Mouse (Mus musculus): ENCODE measurements around the gene Ifne. TPM values are rescaled to one million over a fixed set of nuclear protein-coding genes. Genes with fewer than 3 reads are reported as not detected.

The Ifne gene
- polyA plus RNA-seq, 1 experiment from 2014 or later: not detected

DNA sequence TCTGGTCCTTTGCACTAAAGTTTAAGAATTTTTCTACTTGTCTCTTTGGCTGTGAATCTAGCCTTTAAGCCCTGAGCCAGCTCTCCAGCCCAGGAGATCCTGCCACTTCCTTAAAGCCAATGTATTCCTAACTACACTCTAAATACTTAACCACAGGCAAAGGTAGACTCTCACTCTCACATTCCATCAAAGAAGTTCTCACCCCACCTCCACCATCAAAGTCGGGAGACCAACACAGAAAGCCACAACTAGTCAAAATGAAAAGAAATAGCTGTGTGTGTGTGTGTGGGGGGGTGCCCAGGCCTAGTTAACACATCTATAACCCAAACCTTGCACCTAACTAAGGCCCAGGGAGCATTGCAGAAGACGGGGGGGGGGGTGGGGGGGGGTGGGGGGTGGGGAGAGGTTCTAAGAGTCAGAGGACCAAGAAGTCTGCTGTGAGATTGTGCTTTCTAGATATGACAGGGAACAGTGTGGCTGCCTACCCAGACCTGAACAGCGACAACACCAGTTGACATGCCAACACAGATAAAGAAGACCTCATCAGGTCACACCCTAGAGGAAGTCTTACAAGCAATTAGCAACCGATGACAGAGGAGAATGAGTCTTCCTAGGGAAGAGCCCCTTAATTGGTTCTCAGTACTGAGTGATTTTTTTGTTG, 4.4 kb downstream of the Ifne start:
- H3K27me3 ChIP-seq (ENCODE audit: control insufficient read depth, insufficient read depth, low read length): no peaks in the 10 kb centered on the region
- WGBS: 74% methylated on average over 4 of the region's 4 CpGs

DNA sequence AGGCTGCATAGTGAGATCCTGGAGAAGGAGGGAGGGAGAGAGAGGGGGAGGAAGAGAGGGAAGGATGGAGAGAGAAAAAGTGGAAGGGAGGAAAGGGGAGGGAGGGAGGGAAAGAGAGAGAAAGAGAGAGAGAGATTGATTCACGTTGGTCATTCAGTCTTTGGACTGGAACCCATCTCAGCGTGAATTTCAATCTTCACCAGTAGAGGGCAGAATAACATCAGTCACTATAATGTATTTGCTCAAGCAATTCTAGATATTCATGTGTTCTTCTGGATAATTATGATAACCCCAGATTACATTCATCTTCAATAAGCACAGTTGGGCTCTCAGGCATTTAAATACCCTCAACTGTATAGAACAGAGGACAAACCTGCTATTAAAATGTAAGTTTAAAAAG, 7.3 kb downstream of the Ifne start:
- Histone ChIP-seq H3K27me3 (ENCODE audit: control insufficient read depth, insufficient read depth, low read length) (no peaks in the 10 kb centered on the region), H3K4me3 (ENCODE audit: low read depth, low read length) (no peak overlapping the region), H3K36me3 (ENCODE audit: control insufficient read depth, insufficient read depth, low read length) (no peaks in the 10 kb centered on the region), H3K9me3 (ENCODE audit: control insufficient read depth, low read length) (no peaks in the 10 kb centered on the region), H3K27ac (ENCODE audit: low read depth, low read length) (no peak overlapping the region), H3K4me1 (ENCODE audit: control insufficient read depth, insufficient read depth, low read length) (no peaks in the 10 kb centered on the region), H3K4me2 (ENCODE audit: low read depth, low read length) (no peak overlapping the region), H3K9ac (replicated peaks; ENCODE audit: low read depth, low read length) (no peak overlapping the region)
- WGBS: 2% methylated on average over 2 of the region's 2 CpGs
- ATAC-seq (ENCODE audit: low read depth): no peak

More for the DNA sequence above, 4.4 kb downstream of the Ifne start:
- Histone ChIP-seq H3K9ac (replicated peaks; ENCODE audit: low read depth, low read length) (no peak overlapping the region), H3K9me3 (ENCODE audit: control insufficient read depth, low read length) (no peaks in the 10 kb centered on the region), H3K4me1 (ENCODE audit: control insufficient read depth, insufficient read depth, low read length) (no peaks in the 10 kb centered on the region), H3K4me2 (ENCODE audit: low read depth, low read length) (no peak overlapping the region), H3K4me3 (ENCODE audit: low read depth, low read length) (no peak overlapping the region), H3K36me3 (ENCODE audit: control insufficient read depth, insufficient read depth, low read length) (no peaks in the 10 kb centered on the region), H3K27ac (ENCODE audit: low read depth, low read length) (no peak overlapping the region)
- no peak for ATAC-seq (ENCODE audit: low read depth)

DNA sequence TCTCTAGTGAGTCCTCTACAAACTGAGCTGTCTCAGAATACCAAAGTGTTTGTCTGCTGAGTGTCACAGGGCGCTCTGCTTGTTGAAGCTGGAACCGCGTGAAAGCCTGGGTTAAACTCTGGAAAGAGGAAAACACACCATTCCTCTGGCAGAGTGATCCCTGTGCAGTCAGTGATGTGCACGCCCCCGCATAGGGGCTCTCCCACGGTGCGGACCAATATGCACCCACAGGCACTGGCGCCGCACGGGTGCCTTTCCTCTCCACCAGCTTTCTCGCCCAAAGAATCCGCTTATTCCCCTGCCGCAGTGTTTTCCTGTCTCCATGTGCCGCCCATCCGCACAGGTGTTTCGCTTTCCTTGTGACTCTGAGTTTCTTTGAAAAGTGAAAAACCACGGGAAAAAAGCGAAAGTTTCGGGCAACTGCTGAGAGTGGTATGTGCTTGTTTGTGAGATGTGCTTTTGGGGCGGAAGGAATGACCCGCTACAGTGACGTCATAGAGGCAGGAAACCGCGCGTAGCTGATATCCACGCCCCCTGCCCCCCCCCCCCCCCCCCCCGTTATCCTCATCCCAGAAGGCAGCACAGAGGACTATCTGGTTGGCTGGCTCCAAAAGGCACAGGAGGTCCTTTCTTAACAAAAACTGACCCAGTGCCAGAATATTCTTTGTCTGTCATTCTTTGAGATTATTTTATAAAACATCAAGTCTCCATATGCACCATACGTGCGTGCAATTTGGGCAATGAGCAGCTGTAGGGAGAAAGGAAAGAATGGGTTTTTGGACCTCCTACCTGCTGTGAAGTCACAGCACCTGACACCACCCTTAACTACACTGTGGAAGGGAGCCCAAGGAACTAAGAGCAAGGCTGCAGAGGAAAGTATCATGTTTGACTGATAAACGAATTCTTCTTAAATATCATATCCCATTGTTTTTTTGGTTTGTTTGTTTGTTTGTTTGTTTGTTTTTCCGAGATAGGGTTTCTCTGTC, 11.8 kb downstream of the Ifne start:
- H3K4me2 ChIP-seq (ENCODE audit: low read depth, low read length): peak overlapping the region; percentile 89
- H3K36me3 ChIP-seq (ENCODE audit: control insufficient read depth, insufficient read depth, low read length): no peaks in the 10 kb centered on the region
- no peak overlapping the region for H3K27ac ChIP-seq (ENCODE audit: low read depth, low read length)
- no peaks in the 10 kb centered on the region for H3K4me1 ChIP-seq (ENCODE audit: control insufficient read depth, insufficient read depth, low read length)
- H3K27me3 ChIP-seq (ENCODE audit: control insufficient read depth, insufficient read depth, low read length): no peaks in the 10 kb centered on the region
- H3K4me3 ChIP-seq (ENCODE audit: low read depth, low read length): peak overlapping the region; percentile 42
- WGBS: 8% methylated on average over 31 of the region's 31 CpGs
- no peaks in the 10 kb centered on the region for H3K9me3 ChIP-seq (ENCODE audit: control insufficient read depth, low read length)
- H3K9ac ChIP-seq (replicated peaks; ENCODE audit: low read depth, low read length): peak overlapping the region; percentile 35
- ATAC-seq (ENCODE audit: low read depth): peak; percentile 80

DNA sequence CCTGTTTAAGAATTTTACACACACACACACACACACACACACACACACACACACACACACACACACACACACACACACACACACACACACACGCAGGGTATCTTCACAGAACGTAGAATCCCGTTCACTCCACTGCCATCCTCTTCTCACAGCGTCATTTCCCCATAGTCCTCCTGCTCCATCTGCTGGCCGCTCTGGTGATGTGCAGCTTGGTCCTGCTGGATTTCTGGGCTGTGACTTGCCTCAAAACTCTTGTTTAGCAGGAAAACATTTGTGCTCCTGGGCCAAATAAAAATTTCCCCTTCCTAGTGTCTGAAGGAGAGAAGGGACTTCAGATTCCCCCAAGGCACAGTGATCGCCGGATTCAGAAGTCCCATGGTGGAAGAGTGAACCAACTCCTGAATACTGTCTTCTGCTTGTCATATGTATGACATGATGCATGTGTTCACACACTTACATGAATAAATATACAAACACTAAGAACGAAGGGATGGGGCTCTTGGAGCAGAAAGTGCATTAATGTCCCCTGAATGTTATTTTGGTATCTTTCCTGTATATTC, 12.6 kb downstream of the Ifne start:
- Histone ChIP-seq H3K4me2 (ENCODE audit: low read depth, low read length) (peak overlapping the region; percentile 89), H3K9ac (replicated peaks; ENCODE audit: low read depth, low read length) (no peak overlapping the region), H3K36me3 (ENCODE audit: control insufficient read depth, insufficient read depth, low read length) (no peaks in the 10 kb centered on the region), H3K9me3 (ENCODE audit: control insufficient read depth, low read length) (no peaks in the 10 kb centered on the region), H3K27ac (ENCODE audit: low read depth, low read length) (no peak overlapping the region), H3K27me3 (ENCODE audit: control insufficient read depth, insufficient read depth, low read length) (no peaks in the 10 kb centered on the region), H3K4me3 (ENCODE audit: low read depth, low read length) (peak overlapping the region; percentile 42), H3K4me1 (ENCODE audit: control insufficient read depth, insufficient read depth, low read length) (no peaks in the 10 kb centered on the region)
- peak; percentile 82 for ATAC-seq (ENCODE audit: low read depth)
- WGBS: under 1% methylated on average over 8 of the region's 8 CpGs

DNA sequence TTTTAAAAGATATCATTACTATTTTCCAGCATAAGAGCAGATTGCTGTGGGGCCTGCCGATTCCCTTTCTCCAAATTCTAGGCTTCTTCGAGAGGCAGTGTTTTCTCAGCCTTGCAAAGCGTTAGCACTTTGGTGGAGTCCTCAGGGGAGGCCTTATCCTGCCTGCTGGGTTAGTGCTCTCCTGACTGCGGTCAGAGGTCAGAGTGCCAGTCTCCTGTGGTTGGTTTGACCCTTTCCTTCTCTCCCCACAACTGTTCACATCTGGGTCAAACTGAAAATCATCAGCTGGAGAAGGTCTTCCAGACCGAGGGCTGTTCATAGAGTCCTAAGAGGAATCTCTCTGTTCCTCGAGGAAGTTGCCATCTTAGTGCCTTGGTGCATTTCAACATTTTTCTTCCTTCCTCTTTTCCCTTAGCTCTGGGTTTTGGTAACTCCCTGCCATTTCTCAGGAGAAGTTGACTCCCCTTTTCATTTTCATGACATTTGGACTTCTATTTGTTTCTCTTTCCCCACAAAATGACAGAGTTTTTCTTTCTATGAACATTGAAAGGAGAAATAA, 14.9 kb downstream of the Ifne start:
- Histone ChIP-seq H3K27me3 (ENCODE audit: control insufficient read depth, insufficient read depth, low read length) (no peaks in the 10 kb centered on the region), H3K36me3 (ENCODE audit: control insufficient read depth, insufficient read depth, low read length) (no peaks in the 10 kb centered on the region), H3K4me1 (ENCODE audit: control insufficient read depth, insufficient read depth, low read length) (no peaks in the 10 kb centered on the region), H3K27ac (ENCODE audit: low read depth, low read length) (no peak overlapping the region), H3K4me2 (ENCODE audit: low read depth, low read length) (no peak overlapping the region), H3K9ac (replicated peaks; ENCODE audit: low read depth, low read length) (no peak overlapping the region), H3K4me3 (ENCODE audit: low read depth, low read length) (no peak overlapping the region), H3K9me3 (ENCODE audit: control insufficient read depth, low read length) (no peaks in the 10 kb centered on the region)
- ATAC-seq (ENCODE audit: low read depth): no peak
- WGBS: 67% methylated on average over 6 of the region's 6 CpGs

DNA sequence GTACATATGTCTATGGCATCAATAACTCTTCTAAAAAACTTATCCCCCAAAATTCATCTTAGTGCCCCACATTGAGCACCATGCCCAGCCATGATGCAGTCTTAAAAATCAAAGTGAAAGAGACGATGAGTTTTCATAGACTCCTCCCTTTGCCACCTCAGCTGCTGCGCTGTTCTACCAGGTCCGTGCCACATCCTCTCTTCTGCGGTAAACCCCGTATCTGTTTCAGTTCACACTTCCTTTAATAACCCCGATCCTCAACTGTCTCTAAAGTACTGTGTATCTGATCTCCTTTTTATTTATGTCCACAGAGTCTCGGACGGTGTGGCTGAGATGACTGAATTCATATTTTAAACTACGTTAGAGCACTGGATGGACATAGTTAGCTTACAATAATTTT, 15.4 kb downstream of the Ifne start:
- H3K4me2 ChIP-seq (ENCODE audit: low read depth, low read length): no peak overlapping the region
- no peak for ATAC-seq (ENCODE audit: low read depth)
- no peak overlapping the region for H3K4me3 ChIP-seq (ENCODE audit: low read depth, low read length)
- no peak overlapping the region for H3K27ac ChIP-seq (ENCODE audit: low read depth, low read length)
- H3K9me3 ChIP-seq (ENCODE audit: control insufficient read depth, low read length): no peaks in the 10 kb centered on the region
- H3K4me1 ChIP-seq (ENCODE audit: control insufficient read depth, insufficient read depth, low read length): no peaks in the 10 kb centered on the region
- WGBS: 80% methylated on average over 9 of the region's 9 CpGs
- no peak overlapping the region for H3K9ac ChIP-seq (replicated peaks; ENCODE audit: low read depth, low read length)
- H3K27me3 ChIP-seq (ENCODE audit: control insufficient read depth, insufficient read depth, low read length): no peaks in the 10 kb centered on the region
- H3K36me3 ChIP-seq (ENCODE audit: control insufficient read depth, insufficient read depth, low read length): no peaks in the 10 kb centered on the region

DNA sequence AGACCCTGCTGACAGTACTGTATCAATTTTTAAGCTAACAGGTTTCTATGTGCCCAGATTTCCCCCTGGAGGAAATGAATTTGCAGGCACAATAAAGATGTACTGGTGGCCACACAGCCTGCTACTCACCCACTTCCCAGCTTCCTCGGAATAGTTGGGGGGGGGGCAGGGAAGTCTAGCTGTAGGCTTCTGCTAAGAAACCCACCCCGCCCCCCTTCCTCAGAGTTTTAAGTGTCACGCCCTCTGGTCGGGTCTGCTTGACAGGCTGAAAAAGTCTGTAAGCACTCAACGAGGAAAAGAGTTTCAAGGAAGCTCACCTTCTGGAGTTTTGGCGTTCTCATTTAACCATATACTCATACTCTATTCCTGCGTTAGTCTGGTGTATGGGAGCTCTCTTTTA, 16.7 kb downstream of the Ifne start:
- H3K4me3 ChIP-seq (ENCODE audit: low read depth, low read length): no peak overlapping the region
- ATAC-seq (ENCODE audit: low read depth): no peak
- no peak overlapping the region for H3K9ac ChIP-seq (replicated peaks; ENCODE audit: low read depth, low read length)
- H3K36me3 ChIP-seq (ENCODE audit: control insufficient read depth, insufficient read depth, low read length): no peaks in the 10 kb centered on the region
- 14% methylated on average over 7 of the region's 7 CpGs for WGBS
- H3K4me1 ChIP-seq (ENCODE audit: control insufficient read depth, insufficient read depth, low read length): no peaks in the 10 kb centered on the region
- no peak overlapping the region for H3K27ac ChIP-seq (ENCODE audit: low read depth, low read length)
- no peak overlapping the region for H3K4me2 ChIP-seq (ENCODE audit: low read depth, low read length)
- no peaks in the 10 kb centered on the region for H3K27me3 ChIP-seq (ENCODE audit: control insufficient read depth, insufficient read depth, low read length)
- H3K9me3 ChIP-seq (ENCODE audit: control insufficient read depth, low read length): no peaks in the 10 kb centered on the region

DNA sequence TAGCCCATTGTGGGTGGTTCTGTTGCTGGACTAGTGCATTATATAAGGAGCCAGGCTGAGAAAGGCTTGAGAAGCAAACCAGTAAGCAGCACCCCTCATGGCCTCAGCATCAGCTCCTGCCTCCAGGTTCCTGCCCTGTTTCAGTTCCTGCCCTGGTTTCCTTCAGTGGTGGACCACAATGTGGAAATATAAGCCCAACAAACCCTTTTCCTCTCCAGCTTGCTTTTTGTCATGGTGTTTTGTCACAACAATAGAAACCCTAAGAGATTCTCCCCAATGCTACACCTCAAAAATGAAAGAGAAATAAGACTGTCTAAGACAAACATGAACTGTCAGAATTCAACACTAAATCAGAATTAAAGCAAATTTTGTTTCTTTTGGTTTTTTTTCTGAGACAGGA, 20.8 kb downstream of the Ifne start:
- no peak overlapping the region for H3K27ac ChIP-seq (ENCODE audit: low read depth, low read length)
- no peaks in the 10 kb centered on the region for H3K27me3 ChIP-seq (ENCODE audit: control insufficient read depth, insufficient read depth, low read length)
- no peak for ATAC-seq (ENCODE audit: low read depth)
- H3K36me3 ChIP-seq (ENCODE audit: control insufficient read depth, insufficient read depth, low read length): no peaks in the 10 kb centered on the region
- no peak overlapping the region for H3K4me2 ChIP-seq (ENCODE audit: low read depth, low read length)
- H3K9ac ChIP-seq (replicated peaks; ENCODE audit: low read depth, low read length): no peak overlapping the region
- H3K4me1 ChIP-seq (ENCODE audit: control insufficient read depth, insufficient read depth, low read length): no peaks in the 10 kb centered on the region
- no peak overlapping the region for H3K4me3 ChIP-seq (ENCODE audit: low read depth, low read length)
- no peaks in the 10 kb centered on the region for H3K9me3 ChIP-seq (ENCODE audit: control insufficient read depth, low read length)

All from neural tube, embryonic 14.5 days (tissue).